Mouse (Mus musculus): Measurements from ENCODE around the gene Krtcap2. TPM values are rescaled to one million over a fixed set of nuclear protein-coding genes. Genes with fewer than 3 reads are reported as not detected.
"Not testable (repeated sequence)": the region's sequence is repeated elsewhere in the genome, so short reads cannot be mapped to it uniquely, and the experiment has no call there.

Gene Krtcap2
- total RNA-seq (2021) = 126 and 127 TPM in 2 replicates
- long read RNA-seq, transcript Krtcap2-201 (5 exons, 1,172 nt) = major isoform, 51 of 67 reads
- long read RNA-seq, partial matches to known transcripts = 2 of 67 reads
- long read RNA-seq, other reads (novel, unspliced or antisense) = 13 of 67 reads

DNA sequence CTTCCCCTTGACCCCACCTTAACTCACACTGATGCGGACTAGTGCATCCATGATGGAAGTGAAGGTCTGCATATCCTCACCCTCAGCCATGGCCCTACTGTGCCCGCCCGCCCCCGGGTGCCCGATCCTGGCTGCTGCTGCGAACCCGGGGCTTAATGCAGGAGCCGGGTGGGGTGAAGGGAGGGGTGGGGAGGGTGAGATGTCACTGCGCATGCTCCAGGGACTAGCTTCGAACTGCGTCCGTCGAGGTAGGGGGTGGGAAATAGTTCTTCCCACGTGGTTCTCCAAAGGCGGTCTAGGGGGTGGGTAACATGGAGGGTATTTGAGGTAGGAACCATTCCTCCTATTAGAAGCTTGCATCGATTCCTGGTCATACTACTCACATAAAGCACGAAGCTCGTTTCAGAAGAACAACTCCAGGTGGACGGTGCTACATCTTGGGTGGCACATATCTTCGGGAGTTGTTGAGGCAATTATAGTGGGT is at the start of gene Krtcap2:
Gene Krtcap2, plus strand, starts transcription at position 279 of the 484 bp plus-strand sequence.
- no peak for DNase-seq

- peak; percentile 91 for DNase-seq
Observed at GRCm38 (mm10) chr3:89195979-89196877, 49.5 kb upstream of the Krtcap2 start.

DNA sequence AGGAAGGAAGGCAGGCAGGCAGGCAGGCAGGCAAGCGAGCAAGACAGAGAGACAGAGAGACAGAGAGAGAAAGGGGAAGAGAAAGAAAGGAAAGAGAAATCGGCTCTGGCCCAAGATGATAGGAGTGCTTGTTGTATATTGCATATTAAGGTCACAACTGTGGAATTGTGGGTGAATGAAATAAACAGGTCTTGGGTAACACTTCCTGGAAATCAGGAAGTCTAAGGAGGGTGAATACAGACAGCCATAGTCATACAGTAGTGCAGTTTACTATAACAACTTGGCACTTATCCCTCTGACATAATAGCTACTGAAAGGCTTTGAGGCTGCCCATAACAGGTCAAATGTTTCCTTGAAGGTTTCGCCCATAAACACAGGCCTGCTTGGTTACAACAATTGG is 45.9 kb upstream of the Krtcap2 start:
- no peak for DNase-seq

- peak; percentile 82 for DNase-seq
Observed at GRCm38 (mm10) chr3:89202253-89203141, 43.3 kb upstream of the Krtcap2 start, which contains the start of gene Gba. Gba (plus strand) TSS chr3:89202928.

- DNase-seq = no peak
Observed at GRCm38 (mm10) chr3:89203142-89203514, 42.6 kb upstream of the Krtcap2 start.

DNA sequence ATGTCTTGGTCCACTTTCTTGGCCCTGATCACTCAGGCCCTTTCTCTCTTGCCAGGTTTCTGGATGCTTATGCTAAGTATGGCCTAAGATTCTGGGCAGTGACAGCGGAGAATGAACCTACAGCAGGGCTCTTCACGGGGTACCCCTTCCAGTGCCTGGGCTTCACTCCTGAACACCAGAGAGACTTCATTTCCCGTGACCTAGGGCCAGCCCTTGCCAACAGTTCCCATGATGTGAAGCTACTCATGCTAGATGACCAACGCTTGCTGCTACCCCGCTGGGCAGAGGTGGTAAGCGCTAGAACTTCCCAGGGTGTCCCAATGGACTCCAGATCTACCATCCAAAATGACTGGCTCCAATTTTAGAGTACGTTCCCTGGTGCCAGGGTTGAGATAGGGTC is 39.7 kb upstream of the Krtcap2 start:
- DNase-seq = no peak

- DNase-seq = no peak
Observed at GRCm38 (mm10) chr3:89206695-89207094, 39.1 kb upstream of the Krtcap2 start.

DNA sequence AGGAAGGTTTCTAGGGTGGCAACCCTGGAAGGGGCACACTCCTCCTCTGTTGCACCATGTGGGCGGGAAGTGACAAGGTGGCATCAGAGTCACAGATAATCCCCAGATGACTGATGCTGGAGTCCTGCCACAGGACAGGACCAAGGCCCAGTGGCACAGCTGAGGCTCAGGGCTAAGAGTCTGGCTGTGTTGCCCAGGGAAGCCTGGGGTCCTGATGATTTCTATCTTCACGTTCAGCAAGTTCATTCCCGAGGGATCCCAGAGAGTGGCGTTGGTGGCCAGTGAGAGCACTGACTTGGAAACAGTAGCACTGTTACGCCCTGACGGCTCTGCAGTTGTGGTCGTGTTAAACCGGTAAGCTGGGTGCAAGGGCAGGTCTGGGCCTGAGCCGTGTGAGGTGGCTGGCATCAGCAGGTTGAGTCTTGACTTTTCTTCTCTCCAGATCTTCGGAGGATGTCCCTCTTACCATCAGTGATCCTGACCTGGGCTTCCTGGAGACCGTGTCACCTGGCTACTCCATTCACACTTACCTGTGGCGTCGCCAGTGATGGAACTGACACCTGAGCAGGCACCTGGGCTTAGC is 37.6 kb upstream of the Krtcap2 start:
- no peak for DNase-seq

GRCm38 (mm10) chr3:89208736-89209135 is 37.0 kb upstream of the Krtcap2 start:
- DNase-seq = no peak

GRCm38 (mm10) chr3:89209731-89210130 is 36.0 kb upstream of the Krtcap2 start:
- no peak for DNase-seq

DNA sequence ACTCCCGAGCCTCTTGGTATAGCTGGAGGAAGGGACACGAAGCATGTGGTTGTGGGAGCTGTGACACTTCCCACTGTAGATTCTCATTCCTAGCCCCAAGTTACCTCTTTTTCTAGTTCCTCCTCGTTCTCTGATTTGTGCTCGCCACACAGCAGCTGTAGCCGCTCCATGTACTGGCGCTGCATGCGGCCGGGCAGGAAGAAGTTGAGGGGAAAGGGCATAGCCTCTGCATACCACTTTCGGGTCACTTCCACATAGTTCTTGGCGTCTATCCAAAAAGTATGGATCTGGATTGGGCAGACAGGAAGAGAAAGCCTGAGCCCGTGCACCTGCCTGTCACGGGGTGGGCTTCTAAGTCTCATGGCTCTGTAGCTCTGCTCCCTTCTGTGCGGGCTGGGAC is 35.6 kb upstream of the Krtcap2 start:
- no peak for DNase-seq

- DNase-seq = peak; percentile 41
Observed at GRCm38 (mm10) chr3:89210731-89211130, 35.0 kb upstream of the Krtcap2 start.

- DNase-seq = peak; percentile 93
Observed at GRCm38 (mm10) chr3:89213803-89214530, 31.8 kb upstream of the Krtcap2 start.

DNA sequence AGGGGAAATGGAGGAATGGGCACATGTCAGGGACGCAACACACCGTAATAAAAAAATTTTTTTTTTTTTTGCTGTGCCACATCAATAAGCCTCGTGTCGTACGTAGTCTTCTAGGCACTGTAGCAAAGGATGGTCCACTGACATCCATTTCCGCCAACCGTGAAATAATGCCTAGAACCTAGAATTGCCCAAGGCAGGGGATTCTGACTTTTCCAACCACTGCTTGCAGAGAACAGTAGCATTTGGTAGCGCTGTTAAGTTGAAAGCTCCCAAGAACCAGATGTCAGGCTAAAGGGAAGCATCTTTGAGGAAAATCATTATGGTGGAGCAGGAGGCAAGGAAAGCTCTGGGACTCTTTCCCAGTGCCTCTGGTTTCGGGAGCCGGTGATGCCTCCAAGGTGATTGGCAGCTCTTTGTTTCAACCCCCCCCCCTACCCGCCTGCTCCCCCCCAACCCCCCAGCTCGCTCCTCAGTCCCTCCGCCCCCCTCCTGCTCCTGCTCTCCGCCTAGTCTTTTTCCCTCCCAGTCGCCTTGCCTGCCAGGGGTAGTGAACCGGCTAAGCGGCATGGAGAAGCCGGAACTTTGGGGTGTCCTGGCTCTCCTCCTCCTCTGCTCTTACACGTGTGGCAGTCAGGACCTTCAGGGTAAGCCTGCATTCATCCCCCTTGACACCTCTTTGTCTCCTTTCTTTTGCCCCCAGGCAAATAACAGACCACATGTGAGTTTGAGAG is 30.9 kb upstream of the Krtcap2 start, which contains the start of gene Thbs3:
Gene Thbs3, plus strand, starts transcription at position 500 of the 731 bp plus-strand sequence.
- DNase-seq = peak; percentile 2

DNA sequence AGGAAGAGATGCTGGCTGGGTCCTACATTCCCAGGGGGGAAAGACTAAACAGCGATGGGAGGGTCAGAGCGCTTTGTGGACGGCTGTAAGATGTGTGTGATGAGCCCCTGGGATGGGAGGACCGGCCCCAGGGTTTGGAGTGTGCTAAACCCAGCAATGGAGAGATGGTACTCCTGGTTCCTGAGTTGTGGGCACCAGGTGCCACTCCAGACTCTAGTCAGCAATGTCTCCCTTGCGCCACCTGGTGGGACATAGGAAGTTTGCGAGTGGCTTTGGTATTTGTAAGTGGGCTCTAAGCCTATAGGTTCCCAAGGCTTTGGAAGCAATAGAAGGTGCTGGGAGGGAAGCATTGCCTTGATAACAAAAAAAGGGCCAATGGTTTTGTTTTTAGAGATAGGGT is 29.9 kb upstream of the Krtcap2 start:
- DNase-seq = peak; percentile 78

- DNase-seq = not testable (repeated sequence)
Observed at GRCm38 (mm10) chr3:89216407-89216806, 29.4 kb upstream of the Krtcap2 start.

GRCm38 (mm10) chr3:89218271-89218670 is 27.5 kb upstream of the Krtcap2 start:
- no peak for DNase-seq

DNA sequence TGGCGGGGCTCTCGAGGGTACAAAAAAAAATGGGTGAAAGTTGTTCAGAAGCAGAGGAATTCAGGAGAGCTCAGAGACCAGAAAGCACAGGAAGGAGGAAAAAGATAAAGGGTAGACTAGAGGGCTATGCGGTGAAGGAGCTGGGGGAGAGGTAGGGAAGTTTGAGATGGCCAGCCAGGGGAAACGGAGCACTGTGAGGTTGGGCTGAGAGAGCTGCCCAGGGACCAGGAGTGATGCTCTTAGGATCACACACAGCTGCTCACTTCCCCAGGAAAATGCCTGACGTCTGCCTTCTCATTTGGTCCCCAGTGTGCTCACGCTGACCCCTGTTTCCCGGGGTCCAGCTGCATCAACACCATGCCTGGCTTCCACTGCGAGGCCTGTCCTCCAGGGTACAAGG is 26.2 kb upstream of the Krtcap2 start:
- no peak for DNase-seq

DNA sequence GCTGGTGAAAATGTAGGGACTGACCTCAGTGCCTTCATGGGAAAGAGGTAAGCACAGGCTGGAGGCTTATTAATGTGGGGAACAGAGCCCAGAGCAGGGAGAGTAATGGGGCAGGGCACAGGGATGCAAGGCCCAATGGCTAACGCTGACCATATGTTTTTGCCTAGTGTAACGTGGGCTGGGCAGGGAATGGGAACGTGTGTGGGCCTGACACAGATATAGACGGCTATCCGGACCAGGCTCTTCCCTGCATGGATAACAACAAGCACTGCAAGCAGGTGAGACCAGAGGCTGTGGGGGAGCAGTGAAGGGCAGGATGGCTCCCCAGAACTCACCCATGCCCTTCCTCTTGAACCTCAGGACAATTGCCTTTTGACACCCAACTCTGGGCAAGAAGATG is 24.6 kb upstream of the Krtcap2 start:
- no peak for DNase-seq

GRCm38 (mm10) chr3:89224796-89225195 is 21.0 kb upstream of the Krtcap2 start:
- DNase-seq = no peak
